Mouse (Mus musculus) regulatory T cell (primary cell): ENCODE measurements around the gene Kctd11.

Experiments
- in situ Hi-C: fragments of 300-600 bp; cut with MboI, MseI; formaldehyde crosslinking; loops from one replicate; pipeline ENCODE4 v1.15.1; 2025; ENCODE audit warnings: high pct_unique_total_duplicates

Kctd11 gene

DNA sequence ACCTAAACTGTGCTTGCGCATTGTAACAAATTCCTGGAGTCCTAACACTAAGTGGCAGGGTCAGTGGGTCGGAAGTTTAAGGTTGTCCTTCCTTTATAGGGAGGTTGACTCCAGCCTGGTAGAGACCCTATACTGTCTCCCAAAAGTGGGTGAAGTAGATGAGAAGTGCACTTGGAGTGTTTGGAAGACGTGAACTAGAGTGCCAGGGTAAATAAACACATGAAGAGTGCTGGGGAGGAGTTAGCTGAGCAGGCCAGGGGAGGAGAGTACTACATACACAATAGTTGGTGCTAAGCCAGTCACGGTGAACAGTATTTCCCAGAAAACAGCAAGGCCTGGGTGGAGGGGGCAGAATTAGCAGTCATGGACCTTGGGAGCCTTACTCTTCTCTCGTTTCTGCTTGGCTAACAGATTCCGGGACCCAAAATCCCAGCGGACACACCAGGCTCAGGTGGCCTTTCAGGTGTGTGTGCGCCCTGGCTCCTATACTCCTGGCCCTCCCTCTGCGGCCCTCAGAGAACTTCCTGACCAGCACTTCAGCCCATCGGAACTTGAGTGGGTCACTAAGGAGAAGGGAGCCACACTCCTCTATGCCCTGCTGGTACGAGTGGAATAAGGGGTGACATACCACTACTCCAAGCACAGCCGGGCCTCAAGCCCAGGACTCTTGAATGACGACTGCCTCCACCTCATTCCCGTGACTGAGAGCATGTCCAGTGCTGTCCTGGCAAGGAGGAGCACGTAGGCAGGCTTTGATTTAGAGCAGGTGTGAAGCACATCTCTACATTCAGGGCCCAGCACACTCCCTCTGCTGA lies 31.7 kb upstream of the Kctd11 start:
- in situ Hi-C loops, result no loop called here

DNA sequence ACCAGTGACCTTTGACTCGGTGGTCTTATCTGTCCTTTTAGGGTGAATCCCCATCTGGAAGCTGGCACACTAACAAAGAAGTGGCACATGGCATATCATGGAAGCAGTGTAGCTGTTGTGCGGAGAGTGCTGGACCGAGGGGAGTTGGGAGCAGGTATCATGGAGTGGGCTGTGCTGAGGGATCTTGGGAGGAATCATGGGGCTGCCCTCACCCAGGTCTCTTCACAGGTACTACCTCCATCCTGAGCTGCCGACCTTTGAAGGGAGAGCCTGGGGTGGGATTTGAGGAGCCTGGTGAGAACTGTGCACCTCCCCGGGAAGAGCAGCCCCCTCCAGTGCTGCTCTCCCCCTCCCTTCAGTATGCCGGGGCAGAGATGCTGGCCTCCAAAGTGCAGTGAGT lies 30.5 kb upstream of the Kctd11 start:
- in situ Hi-C loops, result no loop called here

DNA sequence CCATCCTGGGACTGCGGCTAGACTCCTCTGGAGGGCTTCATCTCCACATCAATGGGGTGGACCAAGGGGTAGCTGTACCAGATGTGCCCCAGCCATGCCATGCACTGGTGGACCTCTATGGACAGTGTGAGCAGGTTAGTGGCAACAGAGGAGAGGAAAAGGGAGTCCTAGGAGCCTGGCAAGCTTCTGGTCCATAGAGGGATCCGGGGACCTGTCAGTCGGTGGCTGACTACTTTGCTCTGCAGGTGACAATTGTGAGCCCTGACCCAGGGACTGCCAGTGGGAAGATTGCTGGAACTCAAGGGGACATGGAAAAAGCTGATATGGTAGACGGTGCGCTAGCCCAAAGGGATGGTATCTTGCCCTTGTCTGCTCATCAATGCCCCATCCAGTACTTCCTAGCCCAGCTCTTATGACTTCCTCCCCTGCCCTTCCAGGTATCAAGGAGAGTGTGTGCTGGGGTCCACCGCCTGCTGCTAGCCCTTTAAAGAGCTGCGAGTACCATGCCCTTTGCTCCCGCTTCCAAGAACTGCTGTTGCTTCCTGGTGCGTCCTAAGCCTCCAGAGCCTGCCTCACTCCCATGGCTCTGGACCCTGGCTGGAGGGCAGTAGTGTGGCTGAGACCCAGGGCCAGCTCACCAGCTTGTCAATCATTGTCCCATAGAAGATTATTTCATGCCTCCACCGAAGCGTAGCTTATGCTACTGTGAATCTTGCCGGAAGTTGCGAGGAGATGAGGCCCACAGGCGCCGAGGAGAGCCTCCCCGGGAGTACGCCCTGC lies 29.8 kb upstream of the Kctd11 start:
- in situ Hi-C loops, result no loop called here

DNA sequence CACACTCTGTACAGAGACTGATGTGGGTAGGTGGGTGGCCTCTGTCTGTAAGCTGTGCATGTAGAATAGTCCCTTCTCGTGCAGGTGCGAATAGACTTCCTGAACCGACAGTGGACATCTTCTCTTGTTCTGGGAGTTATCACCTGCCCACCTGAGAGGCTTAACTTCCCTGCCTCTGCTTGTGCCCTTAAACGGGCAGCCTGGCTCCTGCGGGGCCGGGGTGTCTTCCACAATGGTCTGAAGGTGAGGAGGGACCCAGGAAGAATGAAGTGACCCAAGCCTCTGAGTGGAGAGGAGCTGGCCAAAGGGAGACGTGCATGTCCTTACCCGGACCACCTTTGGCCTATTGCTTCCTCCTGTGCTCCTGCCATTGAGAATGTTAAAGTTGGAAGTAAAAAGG lies 29.0 kb upstream of the Kctd11 start:
- in situ Hi-C loops, result no loop called here

DNA sequence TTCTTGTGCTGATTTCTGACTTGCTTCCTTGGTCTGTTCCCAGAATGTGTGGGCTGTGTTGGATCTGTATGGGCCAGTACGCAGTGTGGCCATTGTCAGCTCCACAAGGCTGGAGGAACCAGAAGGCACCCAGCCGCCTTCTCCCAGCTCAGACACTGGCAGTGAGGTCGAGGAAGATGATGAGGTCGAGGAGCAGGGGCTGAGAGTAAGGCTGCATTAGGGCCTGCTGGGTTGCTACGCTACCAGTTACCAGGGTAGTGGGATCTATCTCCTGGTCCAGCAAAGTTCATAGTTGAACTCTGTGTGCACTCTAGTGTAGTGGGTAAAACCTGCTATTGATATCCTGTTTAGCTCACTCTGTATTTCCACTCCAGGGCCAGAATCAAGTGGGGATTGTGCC lies 28.0 kb upstream of the Kctd11 start:
- in situ Hi-C loops, result no loop called here

DNA sequence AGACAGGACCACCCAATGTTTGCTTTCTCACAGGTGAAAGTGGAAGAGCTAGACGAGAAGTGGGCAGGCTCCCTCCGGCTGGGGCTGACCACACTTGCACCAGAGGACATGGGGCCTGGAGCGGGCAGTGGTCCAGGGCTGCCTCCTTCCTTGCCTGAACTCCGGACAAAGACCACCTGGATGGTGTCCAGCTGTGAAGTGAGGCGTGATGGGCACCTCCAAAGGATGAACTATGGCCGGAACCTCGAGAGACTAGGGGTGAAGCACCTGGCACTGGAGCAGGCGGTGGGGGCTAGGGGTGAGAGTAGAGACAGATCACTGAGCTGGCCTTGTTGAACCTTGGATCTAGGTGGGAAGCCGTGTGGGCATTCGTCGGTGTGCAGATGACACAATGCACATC lies 27.4 kb upstream of the Kctd11 start:
- in situ Hi-C loops, result no loop called here

DNA sequence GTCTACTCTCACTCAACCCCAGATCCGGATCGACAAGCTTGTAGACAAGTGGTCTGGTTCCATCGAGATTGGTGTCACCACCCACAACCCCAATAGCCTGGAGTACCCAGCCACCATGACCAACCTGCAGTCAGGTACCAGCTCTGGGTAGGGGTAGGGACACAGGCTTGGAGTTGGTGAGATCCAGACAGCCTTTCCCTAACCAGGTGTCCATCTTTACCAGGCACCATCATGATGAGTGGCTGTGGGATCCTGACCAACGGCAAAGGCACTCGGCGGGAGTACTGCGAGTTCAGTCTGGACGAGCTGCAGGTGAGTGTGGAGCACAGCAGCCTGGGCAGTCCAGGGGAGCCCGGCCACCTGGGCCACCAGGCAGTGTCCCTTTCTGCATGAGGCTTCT lies 23.1 kb upstream of the Kctd11 start:
- in situ Hi-C loops, result no loop called here

DNA sequence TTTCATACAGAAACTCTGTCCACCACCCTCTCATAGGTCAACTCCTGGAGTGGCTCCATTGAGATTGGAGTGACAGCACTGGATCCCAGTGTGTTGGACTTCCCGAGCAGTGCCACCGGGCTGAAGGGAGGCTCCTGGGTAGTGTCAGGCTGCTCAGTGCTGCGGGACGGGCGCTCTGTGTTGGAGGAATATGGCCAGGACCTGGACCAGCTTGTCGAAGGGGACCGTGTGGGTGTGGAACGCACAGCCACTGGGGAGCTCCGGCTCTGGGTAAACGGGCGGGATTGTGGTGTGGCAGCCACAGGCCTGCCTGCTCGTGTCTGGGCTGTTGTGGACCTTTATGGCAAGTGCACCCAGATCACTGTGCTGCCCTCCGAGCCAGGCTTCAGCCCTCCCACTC lies 21.8 kb upstream of the Kctd11 start:
- in situ Hi-C loops, result no loop called here

DNA sequence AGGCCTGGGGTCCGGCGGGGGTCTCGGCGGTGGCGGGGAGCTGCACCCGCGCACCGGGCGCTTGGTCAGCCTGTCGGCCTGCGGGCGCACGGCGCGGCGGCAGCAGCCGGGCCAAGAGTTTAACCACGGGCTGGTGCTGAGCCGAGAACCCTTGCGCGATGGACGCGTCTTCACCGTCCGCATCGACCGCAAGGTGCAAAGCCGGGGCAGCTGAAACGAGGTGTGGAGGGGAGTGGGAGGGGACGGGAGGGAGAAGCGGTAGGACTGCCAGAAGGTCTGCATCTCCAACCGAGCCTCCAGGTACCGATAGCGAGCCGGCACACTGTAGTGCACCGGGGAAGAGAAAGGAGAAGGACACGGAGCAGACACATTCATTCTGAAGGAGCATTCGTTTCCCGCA lies 20.8 kb upstream of the Kctd11 start:
- in situ Hi-C loops, result no loop called here

DNA sequence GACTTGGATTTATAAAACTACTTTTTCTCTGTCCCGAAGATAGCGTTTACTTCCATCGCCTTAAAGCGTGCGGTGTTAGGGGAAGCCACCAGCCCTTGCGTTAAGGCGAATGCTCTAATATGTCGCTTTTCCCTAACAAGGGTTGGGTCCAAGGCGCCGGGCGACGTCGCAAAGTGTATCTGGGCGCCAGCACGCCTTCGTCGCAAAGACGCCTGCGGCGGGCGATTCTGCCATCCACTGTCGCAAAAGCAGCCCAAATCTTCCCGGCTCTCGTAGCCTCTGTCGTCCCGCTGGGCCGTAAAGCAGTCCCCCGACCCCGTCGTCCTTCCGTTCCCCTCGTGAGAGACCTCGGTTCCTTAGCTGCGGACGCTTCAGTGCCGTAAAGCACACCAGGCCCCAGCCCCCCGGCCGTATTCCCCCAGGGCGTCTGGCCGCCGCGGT lies 20.2 kb upstream of the Kctd11 start:
- in situ Hi-C loops, result no loop called here

DNA sequence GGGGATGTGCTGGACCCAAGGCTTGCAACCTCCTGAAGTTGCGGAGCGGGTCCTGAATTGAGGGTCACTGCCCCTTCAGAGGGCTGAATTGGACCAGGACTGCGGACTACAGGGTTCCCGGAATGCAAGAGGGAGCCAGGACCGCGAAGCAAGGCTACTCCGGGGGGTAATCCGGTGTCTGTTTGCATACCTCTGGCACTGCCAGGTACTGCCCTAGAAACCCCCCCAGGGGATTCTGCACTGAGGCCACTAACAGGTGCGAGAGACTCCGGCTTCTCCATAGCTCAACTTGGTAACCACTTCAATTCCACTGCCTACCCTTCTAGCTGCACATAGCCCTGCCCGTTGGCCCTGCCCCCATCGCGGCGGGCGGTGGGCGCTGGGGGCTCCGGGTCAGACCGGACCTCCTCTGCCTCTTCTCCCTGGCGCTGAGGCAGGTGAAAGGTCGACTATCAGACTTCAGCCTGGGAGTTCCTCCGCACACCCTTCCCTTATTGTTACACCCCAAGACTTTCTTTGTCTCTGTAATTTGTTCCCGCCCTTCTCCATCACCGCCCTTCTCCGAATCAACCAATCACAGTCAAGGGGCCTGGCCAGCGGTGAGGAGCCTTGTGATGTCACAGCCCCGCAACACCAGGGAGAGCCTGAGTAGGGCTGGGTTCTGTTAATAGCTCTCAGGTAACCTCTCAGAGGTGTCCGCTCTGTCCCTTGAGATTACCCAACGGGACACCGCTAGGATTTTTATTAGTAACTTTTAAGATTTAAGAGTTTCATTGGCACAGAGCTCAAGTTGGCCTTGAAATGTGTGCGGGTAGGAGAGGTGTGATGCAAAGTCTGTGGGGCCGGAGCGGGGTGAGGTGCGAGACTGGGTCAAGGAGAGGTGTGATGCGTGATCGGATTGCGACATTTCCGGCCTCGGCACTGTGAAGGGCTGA lies 19.5 kb upstream of the Kctd11 start, which contains the start of the genes 2810408A11Rik and Neurl4:
Gene 2810408A11Rik (minus strand): TSS at position 517 of the 935 bp plus-strand sequence.
Gene Neurl4 (plus strand): TSS at position 602 of the 935 bp plus-strand sequence.
- in situ Hi-C loops, result no loop called here

DNA sequence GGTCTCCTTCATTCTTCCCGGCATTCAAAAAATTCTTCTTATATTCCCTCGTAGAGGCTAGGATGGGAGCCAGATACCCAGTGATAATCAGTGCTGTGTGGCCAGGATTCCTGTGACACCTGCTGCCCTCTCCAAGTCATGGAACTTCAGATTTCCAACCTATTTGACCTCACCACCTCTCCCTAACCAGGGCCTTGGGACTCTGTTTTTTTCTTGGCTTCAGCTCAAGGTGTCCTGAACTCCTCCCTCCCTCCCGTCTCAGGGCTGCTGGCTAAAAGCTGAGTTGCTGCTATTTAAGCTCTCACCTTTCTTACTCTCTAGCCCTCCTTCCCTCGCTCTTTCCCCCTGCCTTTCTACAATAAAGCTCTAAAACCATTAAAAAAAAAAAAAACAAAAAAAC lies 18.7 kb upstream of the Kctd11 start:
- in situ Hi-C loops, result loop anchor here (10.0 kb wide), 1 partner anchor 495 kb away; no protein-coding TSS in a partner anchor

DNA sequence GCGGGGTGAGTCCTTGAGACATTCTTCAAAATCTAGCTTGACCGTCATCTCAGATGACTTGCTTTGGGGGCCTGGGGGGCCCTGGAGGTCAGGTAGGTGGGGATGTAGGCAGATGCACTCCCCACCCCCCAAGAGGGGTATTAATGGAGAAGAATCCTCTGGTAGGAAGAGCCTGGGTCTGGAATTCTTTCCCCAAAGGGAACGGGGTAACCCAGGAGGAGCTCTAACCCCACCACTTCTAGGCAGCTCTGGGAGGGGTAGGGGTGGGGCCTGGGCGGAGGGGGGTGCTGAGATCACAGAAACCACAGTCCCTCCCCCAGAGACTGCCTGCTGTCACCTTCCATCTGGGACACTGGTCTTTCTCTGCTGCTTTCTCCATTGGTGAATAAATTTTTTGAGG lies 14.1 kb upstream of the Kctd11 start, which contains the start of gene Acap1:
Gene Acap1 (minus strand): TSS at position 249 of the 400 bp plus-strand sequence.
- in situ Hi-C loops, result loop anchor here (10.0 kb wide), 1 partner anchor 490 kb away; no protein-coding TSS in a partner anchor

DNA sequence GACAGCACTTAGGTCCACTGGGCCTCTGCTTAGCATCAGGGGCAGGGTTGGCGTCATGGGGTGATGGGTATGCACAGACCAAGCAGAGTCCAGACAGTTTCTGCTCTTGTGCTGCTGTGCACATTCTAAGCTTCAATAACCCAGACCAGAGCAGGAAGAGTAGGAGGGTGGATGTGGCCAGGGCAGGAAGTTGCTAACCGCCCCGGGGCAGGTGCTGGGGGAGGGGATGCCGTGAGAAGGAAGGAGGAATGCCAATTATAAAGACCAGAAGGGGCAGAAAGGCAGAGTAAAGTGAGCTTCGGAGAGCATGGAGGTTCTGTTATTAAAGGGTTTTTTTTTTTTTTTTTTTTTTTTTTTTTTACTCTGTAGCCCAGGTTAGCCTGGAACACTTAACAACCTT lies 13.5 kb upstream of the Kctd11 start:
- in situ Hi-C loops, result loop anchor here (10.0 kb wide), 1 partner anchor 490 kb away; no protein-coding TSS in a partner anchor

DNA sequence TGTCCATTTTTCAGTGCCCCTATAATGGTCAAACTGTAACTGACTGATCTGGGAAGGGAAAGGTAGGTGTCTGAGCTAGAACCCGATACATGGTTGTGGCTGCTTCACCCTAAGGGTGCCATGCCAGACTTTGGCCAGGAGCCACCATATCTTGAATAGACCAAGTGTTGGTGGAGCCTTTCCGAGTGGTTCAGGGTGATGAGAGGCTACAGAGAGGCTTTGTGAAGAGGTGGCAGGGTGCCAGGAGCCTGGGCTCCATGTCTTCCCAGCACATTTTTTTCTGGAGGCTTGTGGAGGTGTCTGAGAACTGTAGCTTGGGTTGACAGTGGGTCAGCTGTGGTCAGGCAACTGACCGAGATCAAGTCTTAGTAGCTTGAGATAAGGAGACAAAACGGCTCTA lies 10.3 kb upstream of the Kctd11 start:
- in situ Hi-C loops, result loop anchor here (10.0 kb wide), 1 partner anchor 487 kb away; no protein-coding TSS in a partner anchor

DNA sequence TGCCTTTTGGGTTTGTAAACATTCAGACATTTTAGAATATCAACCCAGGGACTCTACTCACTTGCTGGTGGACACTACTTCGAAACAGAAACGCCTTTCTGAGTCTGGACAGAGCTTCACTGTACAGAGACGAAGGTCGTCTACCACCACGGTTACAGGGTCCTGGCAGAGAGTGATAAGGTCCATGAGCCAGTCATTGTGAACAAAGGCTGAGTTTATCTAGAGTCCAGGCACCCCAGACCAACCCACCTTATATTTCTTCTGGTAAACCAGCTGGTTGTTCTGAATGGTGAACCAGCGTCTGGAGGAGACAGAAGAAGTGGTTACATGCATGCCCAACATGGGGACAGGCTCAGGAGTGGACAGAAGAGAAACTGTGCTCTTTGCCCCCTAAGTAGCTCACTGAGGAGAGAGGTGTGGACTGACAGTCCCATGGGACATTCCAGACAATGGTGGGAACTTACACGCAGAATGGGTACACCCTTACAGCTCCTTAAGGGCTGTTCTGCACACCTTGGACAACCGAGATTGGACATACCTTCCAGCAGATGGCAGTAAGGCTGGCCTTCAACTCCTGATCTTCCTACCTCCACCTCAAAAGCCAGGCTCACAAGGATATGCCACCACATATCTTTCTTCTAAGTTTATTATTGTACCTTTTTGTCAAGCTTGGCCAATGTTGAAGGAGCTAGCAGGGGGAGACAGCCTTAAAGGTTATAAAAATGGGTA lies 5.9 kb upstream of the Kctd11 start:
- in situ Hi-C loops, result no loop called here

DNA sequence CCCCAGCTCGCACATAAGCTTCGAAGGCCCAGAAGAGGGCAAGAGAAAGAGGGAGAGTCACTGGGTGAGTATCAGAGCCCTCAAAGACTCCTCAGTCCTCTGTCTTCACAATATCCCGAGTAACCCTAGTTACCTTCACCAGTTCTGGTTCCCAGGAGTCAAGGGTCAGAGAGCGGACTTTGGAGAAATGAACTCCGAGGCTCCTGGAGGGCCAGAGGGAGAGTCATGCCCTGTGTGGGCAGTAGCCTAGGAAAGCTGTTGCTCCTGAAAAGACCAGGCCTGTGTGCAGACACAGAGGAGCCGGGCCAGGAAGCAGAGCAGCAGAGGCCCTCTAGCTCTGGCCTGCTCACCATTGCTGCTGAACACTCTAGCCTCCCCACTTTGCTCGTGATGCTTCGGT lies 3.5 kb upstream of the Kctd11 start:
- in situ Hi-C loops, result no loop called here

DNA sequence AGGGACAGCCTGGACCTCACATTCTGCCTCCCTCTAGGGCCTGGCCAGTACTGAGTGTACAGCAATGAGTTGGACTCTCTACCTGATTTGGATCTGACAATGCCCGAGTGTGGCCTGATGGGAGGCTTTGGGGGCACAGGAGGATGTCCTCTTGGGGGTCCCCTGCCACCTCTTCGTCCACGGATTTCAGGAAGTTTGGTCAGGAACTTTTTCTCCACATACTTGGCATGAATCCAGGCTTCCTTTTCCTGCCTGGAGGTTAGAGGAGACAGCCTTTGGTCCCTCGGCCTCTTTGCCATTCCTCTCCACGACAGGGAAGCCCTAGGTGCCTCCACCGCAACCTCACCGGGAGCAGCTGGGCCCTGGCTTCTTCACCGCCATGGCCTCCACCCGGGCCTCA lies 3.0 kb upstream of the Kctd11 start:
- in situ Hi-C loops, result no loop called here

DNA sequence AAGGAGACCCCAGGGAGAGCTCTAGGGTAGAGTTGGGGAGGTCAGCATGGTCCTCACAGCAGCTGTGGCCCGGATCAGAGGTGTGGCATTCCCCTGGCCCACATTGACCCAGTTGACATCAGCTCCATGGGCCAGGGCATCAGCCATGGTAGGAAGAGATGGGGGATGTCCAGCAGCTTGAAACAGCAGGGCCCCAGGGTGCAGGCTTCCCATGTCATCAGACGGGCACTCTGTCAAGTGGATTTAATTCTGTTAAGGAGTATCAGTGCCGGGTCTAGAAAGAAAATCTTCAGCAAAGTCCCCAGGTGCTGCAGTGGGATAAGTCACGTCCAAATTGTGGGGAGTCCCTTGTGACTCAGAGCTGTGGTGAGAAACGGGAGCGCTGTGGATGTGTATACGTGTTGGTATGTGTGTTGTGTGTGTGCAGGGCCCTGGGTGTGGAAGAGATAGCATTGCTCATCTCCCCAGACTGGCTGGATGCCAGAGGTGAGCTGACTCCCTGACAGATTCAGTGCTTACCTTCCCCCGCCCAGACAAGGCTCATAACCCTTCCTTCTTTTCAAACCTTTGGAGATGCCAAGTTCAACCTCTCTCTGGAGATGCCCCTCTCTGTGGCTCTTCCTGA lies 2.4 kb upstream of the Kctd11 start:
- in situ Hi-C loops, result no loop called here

DNA sequence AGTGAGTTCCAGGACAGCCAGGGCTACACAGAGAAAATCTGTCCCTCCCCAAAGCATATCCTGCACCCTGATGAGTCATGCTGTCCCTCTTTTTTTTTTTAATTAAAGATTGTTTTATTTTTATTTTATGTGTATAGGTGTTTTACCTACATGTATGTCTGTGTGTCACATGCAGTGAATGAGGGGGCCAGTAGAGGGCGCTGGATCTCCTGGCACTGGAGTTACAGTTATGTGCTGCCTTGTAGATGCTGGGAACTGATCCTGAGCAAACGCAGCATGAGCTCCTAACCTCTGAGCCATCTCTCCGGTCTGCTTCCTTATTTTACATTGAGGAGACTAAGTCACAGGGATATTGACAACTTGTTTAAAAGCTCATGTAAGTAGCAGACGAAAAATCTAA lies 1.9 kb upstream of the Kctd11 start:
- in situ Hi-C loops, result no loop called here
